Mouse (Mus musculus): ENCODE measurements around the gene Gnl2. TPM values are rescaled to one million over a fixed set of nuclear protein-coding genes. Genes with fewer than 3 reads are reported as not detected.

Gene Gnl2
- polyA plus RNA-seq, 1 experiment, result 140 TPM

GRCm38 (mm10) chr4:125008220-125008619 lies 8.2 kb upstream of the Gnl2 start:
- no peak overlapping the region for H3K4me3 ChIP-seq (ENCODE audit: low read depth, low read length)
- TF ChIP-seq POLR2A (IDR thresholded peaks at IDR 0.05; ENCODE audit: insufficient read depth, low read length) (no peak), EP300 (IDR thresholded peaks at IDR 0.05; ENCODE audit: insufficient read depth, low read depth, low read length) (no peak)
- H3K9ac ChIP-seq (ENCODE audit: low read depth, poor library complexity, severe bottlenecking), result no peak overlapping the region
- H3K9me3 ChIP-seq (replicated peaks; ENCODE audit: control insufficient read depth, insufficient read depth, low read length, poor library complexity, severe bottlenecking), result no peaks in the 10 kb centered on the region
- H3K27me3 ChIP-seq (ENCODE audit: control insufficient read depth, insufficient read depth, low read length, poor library complexity, severe bottlenecking), result no peaks in the 10 kb centered on the region
- no peak overlapping the region for H3K27ac ChIP-seq (ENCODE audit: insufficient read depth, low read length)
- no peaks in the 10 kb centered on the region for H3K4me1 ChIP-seq (ENCODE audit: control insufficient read depth, insufficient read depth, low read length)
- no peaks in the 10 kb centered on the region for H3K36me3 ChIP-seq (ENCODE audit: control insufficient read depth, insufficient read depth, low read length, poor library complexity, severe bottlenecking)

DNA sequence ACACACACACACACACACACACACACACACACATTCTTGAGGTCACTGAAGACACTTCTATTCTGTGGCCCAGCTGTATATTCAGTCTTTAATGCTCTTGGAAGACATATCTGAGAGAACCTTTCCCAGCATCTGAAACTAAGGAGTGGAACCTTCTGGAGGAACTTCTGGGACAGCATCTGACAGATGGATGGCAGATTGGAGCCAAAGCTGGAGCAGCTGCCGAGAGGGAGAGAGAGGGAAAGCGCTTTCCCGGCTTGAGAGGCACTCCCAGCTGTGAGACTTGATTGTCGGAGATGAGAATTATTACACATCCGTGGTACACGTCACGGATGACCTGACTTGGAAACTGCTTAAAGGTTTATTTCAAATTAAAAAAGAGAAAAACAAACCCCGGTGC lies 7.7 kb upstream of the Gnl2 start:
- Histone ChIP-seq H3K9me3 (replicated peaks; ENCODE audit: control insufficient read depth, insufficient read depth, low read length, poor library complexity, severe bottlenecking) (no peaks in the 10 kb centered on the region), H3K27ac (ENCODE audit: insufficient read depth, low read length) (no peak overlapping the region), H3K36me3 (ENCODE audit: control insufficient read depth, insufficient read depth, low read length, poor library complexity, severe bottlenecking) (no peaks in the 10 kb centered on the region), H3K4me3 (ENCODE audit: low read depth, low read length) (no peak overlapping the region), H3K27me3 (ENCODE audit: control insufficient read depth, insufficient read depth, low read length, poor library complexity, severe bottlenecking) (no peaks in the 10 kb centered on the region), H3K9ac (ENCODE audit: low read depth, poor library complexity, severe bottlenecking) (no peak overlapping the region), H3K4me1 (ENCODE audit: control insufficient read depth, insufficient read depth, low read length) (no peaks in the 10 kb centered on the region)
- TF ChIP-seq EP300 (IDR thresholded peaks at IDR 0.05; ENCODE audit: insufficient read depth, low read depth, low read length) (no peak), CTCF (IDR thresholded peaks at IDR 0.05; ENCODE audit: low read depth, low read length) (no peak), POLR2A (IDR thresholded peaks at IDR 0.05; ENCODE audit: insufficient read depth, low read length) (no peak)

DNA sequence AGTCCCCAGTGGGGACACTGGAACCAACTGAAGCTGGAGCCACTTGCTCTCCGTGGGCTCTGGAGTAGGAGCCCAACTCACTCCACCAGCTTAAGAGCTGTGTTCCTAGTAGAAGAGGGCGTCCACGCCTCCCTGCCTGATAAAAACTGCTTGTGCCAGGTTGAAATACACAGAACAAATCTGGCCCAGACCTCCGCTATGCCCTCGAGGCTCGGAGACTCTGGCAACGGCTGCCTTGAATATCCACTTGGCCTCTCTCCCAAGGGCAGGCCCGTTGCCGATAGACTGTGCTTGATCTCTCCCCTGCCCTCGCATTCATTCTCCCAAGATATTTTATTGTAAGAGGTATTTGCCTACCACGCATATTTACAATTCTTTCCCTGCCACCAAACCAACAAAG lies 1.0 kb downstream of the Gnl2 start:
- Histone ChIP-seq H3K36me3 (ENCODE audit: control insufficient read depth, insufficient read depth, low read length, poor library complexity, severe bottlenecking) (no peaks in the 10 kb centered on the region), H3K9me3 (replicated peaks; ENCODE audit: control insufficient read depth, insufficient read depth, low read length, poor library complexity, severe bottlenecking) (no peaks in the 10 kb centered on the region), H3K9ac (ENCODE audit: low read depth, poor library complexity, severe bottlenecking) (no peak overlapping the region), H3K4me1 (ENCODE audit: control insufficient read depth, insufficient read depth, low read length) (no peaks in the 10 kb centered on the region), H3K4me3 (ENCODE audit: low read depth, low read length) (no peak overlapping the region), H3K27me3 (ENCODE audit: control insufficient read depth, insufficient read depth, low read length, poor library complexity, severe bottlenecking) (no peaks in the 10 kb centered on the region), H3K27ac (ENCODE audit: insufficient read depth, low read length) (no peak overlapping the region)
- TF ChIP-seq CTCF (IDR thresholded peaks at IDR 0.05; ENCODE audit: low read depth, low read length) (no peak), POLR2A (IDR thresholded peaks at IDR 0.05; ENCODE audit: insufficient read depth, low read length) (no peak), EP300 (IDR thresholded peaks at IDR 0.05; ENCODE audit: insufficient read depth, low read depth, low read length) (no peak)

DNA sequence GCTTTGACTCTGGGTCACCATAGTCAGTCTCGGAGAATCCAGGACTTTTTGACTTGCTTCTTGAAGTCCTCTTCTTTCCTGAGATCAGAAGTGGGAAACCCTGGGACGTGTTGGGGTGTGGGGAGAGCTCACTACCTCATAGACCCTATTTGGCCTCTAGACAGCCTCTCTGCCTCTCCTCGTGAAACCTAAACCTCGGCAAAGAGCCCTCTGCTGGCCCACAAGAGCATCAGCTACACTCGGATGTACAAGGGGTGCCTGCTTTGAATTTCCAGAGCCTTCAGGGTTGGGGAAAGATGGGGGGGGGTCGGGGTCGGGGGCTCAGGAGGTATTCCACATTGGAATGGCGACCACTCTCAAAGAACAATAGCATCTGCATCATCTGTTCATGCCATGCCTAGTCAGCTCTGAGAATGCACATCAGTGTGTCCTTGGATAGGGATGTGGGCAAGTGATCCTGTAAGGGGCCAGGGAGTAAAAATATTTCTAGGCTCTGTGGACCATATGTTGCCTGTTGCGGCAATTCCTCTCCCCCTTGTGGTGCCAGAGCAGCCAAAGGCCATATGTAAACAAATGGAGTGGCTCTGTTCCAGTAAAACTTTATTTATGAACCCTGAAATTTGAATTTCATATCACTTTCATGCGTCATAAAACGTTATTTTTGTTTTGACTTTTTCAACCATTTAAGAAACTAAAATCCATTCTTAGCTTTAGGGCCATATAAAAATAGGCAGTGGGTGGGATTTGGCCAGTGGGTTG lies 4.6 kb downstream of the Gnl2 start:
- H3K4me1 ChIP-seq (ENCODE audit: control insufficient read depth, insufficient read depth, low read length), result no peaks in the 10 kb centered on the region
- no peak overlapping the region for H3K9ac ChIP-seq (ENCODE audit: low read depth, poor library complexity, severe bottlenecking)
- no peaks in the 10 kb centered on the region for H3K36me3 ChIP-seq (ENCODE audit: control insufficient read depth, insufficient read depth, low read length, poor library complexity, severe bottlenecking)
- TF ChIP-seq CTCF (IDR thresholded peaks at IDR 0.05; ENCODE audit: low read depth, low read length), result peak; percentile 58
- no peak for TF ChIP-seq POLR2A (IDR thresholded peaks at IDR 0.05; ENCODE audit: insufficient read depth, low read length)
- no peak overlapping the region for H3K4me3 ChIP-seq (ENCODE audit: low read depth, low read length)
- no peak overlapping the region for H3K27ac ChIP-seq (ENCODE audit: insufficient read depth, low read length)
- H3K9me3 ChIP-seq (replicated peaks; ENCODE audit: control insufficient read depth, insufficient read depth, low read length, poor library complexity, severe bottlenecking), result no peaks in the 10 kb centered on the region
- H3K27me3 ChIP-seq (ENCODE audit: control insufficient read depth, insufficient read depth, low read length, poor library complexity, severe bottlenecking), result no peaks in the 10 kb centered on the region

DNA sequence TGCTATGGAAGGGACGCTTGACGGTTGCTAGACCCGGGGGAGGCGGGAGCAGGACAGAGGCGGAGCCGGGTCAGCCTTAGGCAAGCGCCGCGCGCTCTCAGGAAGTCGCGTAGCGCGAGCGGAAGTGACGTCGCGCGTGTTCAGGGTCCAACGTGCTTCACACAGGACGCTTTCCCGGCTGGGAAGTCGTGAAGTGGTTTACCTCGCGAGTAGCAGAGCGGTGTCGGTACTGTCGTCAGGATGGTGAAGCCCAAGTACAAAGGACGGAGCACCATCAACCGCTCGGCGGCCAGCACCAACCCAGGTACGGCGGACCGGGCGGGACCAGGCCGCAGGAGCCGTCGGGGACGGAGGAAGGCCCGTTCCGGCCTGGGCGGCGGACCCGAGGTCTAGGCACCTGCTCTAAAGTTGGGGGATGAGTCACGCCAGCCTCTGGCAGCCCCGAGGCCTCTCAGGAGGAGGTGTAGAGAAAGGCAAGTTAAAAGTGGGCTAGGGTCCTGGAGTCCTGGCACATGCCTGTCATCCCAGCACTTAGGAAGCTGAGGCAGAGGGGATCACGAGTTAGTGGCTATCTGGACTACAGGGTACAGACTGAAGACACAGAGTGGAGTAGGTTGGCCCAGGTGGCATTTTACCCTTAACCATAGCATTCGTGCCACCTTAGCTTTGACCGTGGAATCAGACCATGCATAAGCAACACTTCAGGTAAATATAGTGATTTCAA lies 13.7 kb downstream of the Gnl2 start:
- no peak overlapping the region for H3K27ac ChIP-seq (ENCODE audit: insufficient read depth, low read length)
- H3K4me1 ChIP-seq (ENCODE audit: control insufficient read depth, insufficient read depth, low read length), result no peaks in the 10 kb centered on the region

GRCm38 (mm10) chr4:125034341-125034740 lies 18.0 kb downstream of the Gnl2 start:
- no peak overlapping the region for H3K9ac ChIP-seq (ENCODE audit: low read depth, poor library complexity, severe bottlenecking)
- no peaks in the 10 kb centered on the region for H3K9me3 ChIP-seq (replicated peaks; ENCODE audit: control insufficient read depth, insufficient read depth, low read length, poor library complexity, severe bottlenecking)
- no peak overlapping the region for H3K27ac ChIP-seq (ENCODE audit: insufficient read depth, low read length)
- no peak for TF ChIP-seq POLR2A (IDR thresholded peaks at IDR 0.05; ENCODE audit: insufficient read depth, low read length)
- TF ChIP-seq EP300 (IDR thresholded peaks at IDR 0.05; ENCODE audit: insufficient read depth, low read depth, low read length), result no peak
- no peak for TF ChIP-seq CTCF (IDR thresholded peaks at IDR 0.05; ENCODE audit: low read depth, low read length)
- H3K27me3 ChIP-seq (ENCODE audit: control insufficient read depth, insufficient read depth, low read length, poor library complexity, severe bottlenecking), result no peaks in the 10 kb centered on the region
- no peak overlapping the region for H3K4me3 ChIP-seq (ENCODE audit: low read depth, low read length)
- H3K4me1 ChIP-seq (ENCODE audit: control insufficient read depth, insufficient read depth, low read length), result no peaks in the 10 kb centered on the region
- H3K36me3 ChIP-seq (ENCODE audit: control insufficient read depth, insufficient read depth, low read length, poor library complexity, severe bottlenecking), result peaks cover 33% of the 10 kb centered on the region

More for the DNA sequence above, 13.7 kb downstream of the Gnl2 start:
- no peaks in the 10 kb centered on the region for H3K9me3 ChIP-seq (replicated peaks; ENCODE audit: control insufficient read depth, insufficient read depth, low read length, poor library complexity, severe bottlenecking)
- H3K36me3 ChIP-seq (ENCODE audit: control insufficient read depth, insufficient read depth, low read length, poor library complexity, severe bottlenecking), result peaks cover 10% of the 10 kb centered on the region
- no peaks in the 10 kb centered on the region for H3K27me3 ChIP-seq (ENCODE audit: control insufficient read depth, insufficient read depth, low read length, poor library complexity, severe bottlenecking)
- peak; percentile 87 for TF ChIP-seq POLR2A (IDR thresholded peaks at IDR 0.05; ENCODE audit: insufficient read depth, low read length)
- no peak for TF ChIP-seq CTCF (IDR thresholded peaks at IDR 0.05; ENCODE audit: low read depth, low read length)
- TF ChIP-seq EP300 (IDR thresholded peaks at IDR 0.05; ENCODE audit: insufficient read depth, low read depth, low read length), result no peak
- peak overlapping the region; percentile 74 for H3K4me3 ChIP-seq (ENCODE audit: low read depth, low read length)
- H3K9ac ChIP-seq (ENCODE audit: low read depth, poor library complexity, severe bottlenecking), result peak overlapping the region; percentile 80

Measured in ES-Bruce4 (cell line).